Mouse (Mus musculus): ENCODE results near the gene Dtymk.

Dtymk gene

DNA sequence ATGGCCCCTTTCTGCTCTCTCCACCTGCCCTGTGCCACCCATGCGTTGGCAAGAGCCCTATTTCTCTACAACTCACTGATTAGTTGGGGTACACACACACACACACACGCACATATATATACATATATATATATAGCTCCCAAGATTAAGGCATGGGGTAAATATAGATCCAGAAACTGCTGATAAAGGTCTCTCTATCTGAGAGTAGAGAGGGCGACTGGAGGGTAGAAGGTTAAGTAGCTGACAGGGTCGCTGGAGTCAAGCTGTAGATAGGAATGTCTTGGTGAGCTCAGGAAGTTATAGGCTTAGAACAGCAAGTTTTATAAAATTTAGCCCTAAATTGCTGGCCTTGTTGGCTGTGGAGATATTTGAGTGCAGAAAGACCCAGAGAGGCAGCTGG lies 3.1 kb upstream of the Dtymk start:
- no peak for DNase-seq (ENCODE audit: low spot score)

DNA sequence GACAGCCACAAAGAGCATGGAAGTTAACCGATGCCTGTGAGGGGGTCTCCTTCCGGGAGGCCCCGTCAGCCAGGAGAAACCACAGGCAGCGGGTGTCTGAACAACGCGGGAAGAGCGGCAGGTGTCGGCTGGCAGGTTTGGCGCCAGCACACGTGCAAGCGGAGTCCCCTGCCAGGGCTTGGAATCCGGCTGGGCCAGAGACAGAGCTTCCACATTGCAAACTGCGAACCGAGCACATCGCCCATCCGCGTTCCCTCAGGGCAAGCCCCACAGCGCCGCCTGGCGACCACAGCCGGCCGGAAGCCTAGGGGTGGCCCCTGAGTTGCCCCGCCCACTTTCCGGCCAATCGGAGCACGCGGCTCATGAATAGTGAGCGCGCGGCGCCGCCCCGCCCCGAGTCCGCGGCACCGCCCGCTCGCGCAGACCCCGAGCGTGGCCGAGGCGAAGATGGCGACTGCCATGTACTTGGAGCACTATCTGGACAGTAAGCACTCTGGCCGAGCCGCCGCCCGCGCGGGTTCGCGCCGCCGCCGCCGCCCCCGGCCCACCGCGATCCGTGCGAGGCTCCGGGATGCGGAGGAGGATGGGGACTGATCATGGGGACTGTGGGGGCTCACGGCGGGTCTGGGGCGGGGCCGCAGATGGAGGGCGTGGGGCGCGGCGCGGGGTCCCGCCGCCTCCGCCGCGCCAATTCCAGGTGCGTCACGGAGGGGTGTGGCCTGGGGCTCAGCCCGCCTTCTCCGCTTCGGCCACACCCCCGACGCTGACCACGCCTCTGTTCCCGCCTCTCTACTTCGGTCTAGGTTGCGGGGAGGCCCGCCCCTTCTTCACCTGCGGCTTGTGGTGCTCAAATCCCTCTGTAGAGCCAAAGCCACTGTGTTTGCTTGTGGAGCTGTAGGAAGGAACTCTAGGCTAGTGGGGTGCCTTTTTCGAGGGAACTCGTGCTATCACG lies 2.1 kb upstream of the Dtymk start, which contains the start of gene Ing5:
Gene Ing5 (plus strand): TSS at position 410 of the 952 bp plus-strand sequence.
- DNase-seq (ENCODE audit: low spot score): peak; percentile 100

DNA sequence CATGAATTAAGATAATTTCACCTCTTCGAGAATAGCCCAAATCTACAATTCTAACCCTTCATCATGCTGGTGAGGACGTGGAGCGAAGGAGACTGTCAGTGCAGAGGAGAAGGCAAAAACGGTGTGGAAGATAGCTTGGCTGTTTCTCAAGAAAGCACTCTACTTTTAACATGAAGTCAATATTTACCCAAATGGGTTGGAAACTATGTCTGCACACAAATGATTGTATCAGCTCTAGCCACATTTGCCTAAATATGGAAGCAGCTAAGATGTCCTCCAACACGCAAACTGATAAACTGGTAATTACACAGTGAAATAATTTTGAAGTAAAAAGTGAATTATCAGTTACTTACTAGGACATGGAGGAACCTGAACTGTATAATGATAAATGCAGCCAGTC lies 1.0 kb upstream of the Dtymk start:
- no peak for DNase-seq (ENCODE audit: low spot score)

DNA sequence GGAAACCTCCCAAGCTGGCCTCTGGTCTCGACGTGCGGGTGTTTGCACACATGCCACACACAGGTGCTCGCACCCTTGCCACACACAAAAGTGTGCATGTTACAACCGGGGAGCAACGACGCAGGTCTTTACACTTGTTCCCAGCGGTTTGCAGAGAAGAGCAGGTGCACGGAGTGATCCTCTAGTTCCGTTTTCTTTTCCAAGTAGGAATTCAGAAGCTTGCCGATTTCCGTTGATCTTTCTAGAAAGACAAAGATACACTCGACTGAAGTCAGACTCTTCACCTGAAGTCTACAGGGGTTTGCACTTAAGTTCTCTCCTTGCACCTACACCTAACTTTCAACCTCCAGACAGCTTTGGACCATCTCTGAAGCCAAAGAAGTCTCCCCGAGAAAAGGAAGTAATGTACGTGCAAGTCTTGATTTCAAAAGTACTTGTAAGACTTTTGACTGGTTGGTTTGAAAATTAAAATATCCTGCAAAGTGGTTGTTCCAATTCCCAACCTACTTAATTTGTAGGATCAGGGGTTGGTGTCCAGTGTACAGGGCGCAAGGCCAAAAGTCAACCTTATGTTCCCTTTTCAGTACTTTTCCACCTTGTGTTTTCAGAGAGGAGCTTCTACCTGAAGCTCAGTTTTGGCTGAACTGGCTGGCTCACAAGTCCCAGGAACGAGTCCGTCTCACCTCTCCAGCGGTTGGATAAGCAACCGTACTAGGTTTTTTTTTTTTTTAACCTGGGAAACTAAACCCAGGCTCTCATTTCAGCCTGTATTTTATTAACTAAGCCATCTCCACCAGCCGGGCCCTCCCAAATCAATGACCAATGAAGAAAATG lies 847 bp downstream of the Dtymk start:
- no peak for DNase-seq (ENCODE audit: low spot score)

DNA sequence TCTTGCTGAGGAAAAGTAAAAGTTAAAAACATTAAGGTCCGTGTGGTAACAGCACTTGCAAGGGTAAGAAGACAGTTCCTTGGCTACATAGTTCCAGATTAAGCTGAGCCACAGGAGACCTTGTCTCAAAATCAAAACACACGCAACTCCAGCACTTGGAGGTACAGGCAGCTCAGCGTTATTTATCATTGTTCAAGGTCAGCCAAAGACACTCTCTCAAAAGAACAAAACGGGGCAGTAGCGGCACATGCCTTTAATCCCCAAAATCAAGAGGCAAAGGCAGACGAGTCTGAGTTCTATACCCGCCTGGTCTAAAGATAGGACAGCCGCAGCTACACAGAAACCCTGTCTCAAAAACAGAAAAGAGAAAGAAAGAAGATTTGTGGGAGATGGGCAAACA lies 5.8 kb downstream of the Dtymk start:
- no peak for DNase-seq (ENCODE audit: low spot score)

- DNase-seq (ENCODE audit: low spot score): no peak
Measured at GRCm38 (mm10) chr1:93794526-93794925, 7.2 kb downstream of the Dtymk start.

GRCm38 (mm10) chr1:93786912-93787311 lies 14.8 kb downstream of the Dtymk start:
- no peak for DNase-seq (ENCODE audit: low spot score)

DNA sequence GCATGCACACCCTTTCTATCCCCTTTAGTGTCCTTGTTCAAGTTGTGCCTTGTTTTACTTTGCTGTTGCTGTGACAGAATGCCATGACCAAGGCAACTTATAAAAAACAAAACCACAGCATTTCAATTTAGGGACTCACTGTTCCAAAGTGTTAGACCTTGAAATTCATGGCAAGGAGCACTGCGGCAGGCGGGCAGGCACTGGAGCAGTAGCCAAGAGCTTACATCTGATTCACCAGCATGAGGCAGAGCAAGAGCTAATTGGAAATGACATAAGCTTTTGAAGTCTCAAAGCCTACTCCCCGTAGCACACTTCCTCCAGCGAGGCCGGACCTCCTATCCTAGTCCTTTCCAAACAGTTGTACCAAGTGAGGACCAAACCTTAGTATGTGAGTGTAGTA lies 25.0 kb downstream of the Dtymk start:
- DNase-seq (ENCODE audit: low spot score): no peak

GRCm38 (mm10) chr1:93769901-93770300 lies 31.8 kb downstream of the Dtymk start:
- no peak for DNase-seq (ENCODE audit: low spot score)

DNA sequence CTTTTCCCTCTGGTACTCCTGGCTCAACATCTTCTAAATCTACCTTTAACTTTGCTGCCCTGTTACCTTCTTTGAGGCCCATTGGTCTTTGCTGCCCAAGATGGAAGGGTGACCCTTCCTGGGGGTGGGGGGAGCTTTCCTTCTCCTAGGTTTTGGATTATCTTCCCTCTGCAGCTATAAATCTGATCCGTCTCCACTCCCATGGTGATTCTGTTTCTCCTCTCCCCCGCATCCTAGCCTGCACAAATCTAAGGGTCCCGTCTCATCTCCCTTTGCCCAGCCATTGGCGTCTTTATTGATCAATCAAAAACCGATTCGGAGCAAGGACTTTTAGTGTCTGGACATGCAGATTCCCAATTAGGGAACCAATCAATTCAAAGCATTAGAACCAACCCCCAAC lies 34.1 kb downstream of the Dtymk start:
- DNase-seq (ENCODE audit: low spot score): no peak

- DNase-seq (ENCODE audit: low spot score): no peak
Measured at GRCm38 (mm10) chr1:93764871-93765591, 36.7 kb downstream of the Dtymk start.

- peak; percentile 20 for DNase-seq (ENCODE audit: low spot score)
Measured at GRCm38 (mm10) chr1:93763531-93763930, 38.2 kb downstream of the Dtymk start.

DNA sequence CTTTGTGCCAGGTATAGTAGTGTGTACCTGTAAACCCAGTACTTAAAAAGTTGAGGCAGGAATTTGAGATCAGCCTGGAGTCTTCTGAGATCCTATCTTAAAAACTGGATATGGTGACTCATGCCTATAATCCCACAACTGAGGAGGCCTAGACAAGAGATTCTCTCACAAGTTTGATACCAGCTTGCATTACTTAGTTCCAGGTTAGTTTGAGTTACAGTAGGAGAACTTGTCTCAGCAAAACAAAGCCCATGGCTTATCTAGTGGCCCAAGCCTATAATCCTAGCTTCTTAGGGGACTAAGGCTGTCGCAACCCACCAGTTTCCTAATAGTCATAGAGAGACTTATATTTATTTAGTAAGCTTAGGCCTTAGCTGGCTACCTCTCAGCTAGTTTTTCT lies 41.7 kb downstream of the Dtymk start:
- no peak for DNase-seq (ENCODE audit: low spot score)

- DNase-seq (ENCODE audit: low spot score): no peak
Measured at GRCm38 (mm10) chr1:93756154-93756553, 45.6 kb downstream of the Dtymk start.

- DNase-seq (ENCODE audit: low spot score): no peak
Measured at GRCm38 (mm10) chr1:93755618-93756017, 46.1 kb downstream of the Dtymk start.

GRCm38 (mm10) chr1:93755291-93755610 lies 46.5 kb downstream of the Dtymk start:
- no peak for DNase-seq (ENCODE audit: low spot score)

DNA sequence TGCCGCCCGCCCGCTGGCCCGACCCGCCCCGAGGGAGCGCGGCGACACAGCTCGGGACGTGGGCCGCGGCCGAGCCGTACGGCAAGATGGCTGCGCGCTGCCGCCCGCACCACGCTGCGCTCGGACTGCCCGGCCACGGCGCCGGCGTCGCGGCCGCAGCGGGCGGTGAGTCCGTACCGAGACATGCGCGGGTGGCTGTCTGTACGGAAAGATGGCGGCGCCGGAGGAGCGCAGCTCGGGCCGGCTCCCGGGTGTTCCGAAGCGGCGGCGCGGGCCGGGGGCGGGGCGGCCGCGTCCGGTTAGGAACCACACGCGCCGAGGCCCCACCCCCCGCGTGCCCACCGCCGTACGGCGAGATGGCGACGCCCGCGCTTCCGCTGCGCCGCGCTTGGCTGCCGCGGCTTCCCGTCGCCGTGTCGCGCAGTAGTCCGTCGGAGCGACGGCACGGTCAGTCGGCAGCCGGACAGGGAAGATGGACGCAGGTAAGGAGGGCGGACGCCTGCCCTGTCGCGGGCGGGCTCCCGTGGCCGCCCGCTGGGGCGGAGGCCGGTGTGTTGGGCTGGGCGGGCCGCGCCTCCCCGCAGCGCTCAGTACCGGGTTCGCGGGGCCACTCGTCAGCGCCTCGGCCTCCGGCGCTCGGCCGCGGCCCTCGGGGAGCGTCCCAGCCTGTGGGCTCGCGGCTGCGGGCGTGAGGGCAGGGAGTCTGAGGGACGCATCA lies 47.0 kb downstream of the Dtymk start, which contains the start of gene Thap4:
Gene Thap4 (minus strand): TSS at position 292 of the 718 bp plus-strand sequence.
- peak; percentile 81 for DNase-seq (ENCODE audit: low spot score)

GRCm38 (mm10) chr1:93753911-93754572 lies 47.7 kb downstream of the Dtymk start:
- DNase-seq (ENCODE audit: low spot score): peak; percentile 30

GRCm38 (mm10) chr1:93751290-93751689 lies 50.4 kb downstream of the Dtymk start, which contains the start of gene Atg4b:
TSS of gene Atg4b (plus strand) at chr1:93751500.
- DNase-seq (ENCODE audit: low spot score): no peak

- DNase-seq (ENCODE audit: low spot score): no peak
Measured at GRCm38 (mm10) chr1:93748539-93748938, 53.2 kb downstream of the Dtymk start.

GRCm38 (mm10) chr1:93746179-93746578 lies 55.6 kb downstream of the Dtymk start:
- DNase-seq (ENCODE audit: low spot score): no peak
